Mouse (Mus musculus) embryonic facial prominence, embryonic 15.5 days (tissue): ENCODE results near the gene Ankrd13d. TPM values are rescaled to one million over a fixed set of nuclear protein-coding genes. Genes with fewer than 3 reads are reported as not detected.

Source experiments
- ATAC-seq: fragments of 200-750 bp; cut with Nextera tagmentation; 2 replicates; pipeline ENCODE4 v1.8.0; 2017; ENCODE audit warnings: low read depth, moderate TSS enrichment; ENCODE audit not compliant: insufficient number of reproducible peaks, low FRiP score, low TSS enrichment
- H3K27ac ChIP-seq: fragments of 300-500 bp; sonication (generic); replicated peaks from 2 replicates; pipeline ENCODE4 v1.5.1; 2015; ENCODE audit warnings: mild to moderate bottlenecking, inconsistent platforms
- H3K27me3 ChIP-seq: fragments of 300-500 bp; sonication (generic); 2 replicates; pipeline ENCODE4 v1.6.1; 2015; ENCODE audit warnings: inconsistent platforms
- H3K36me3 ChIP-seq: fragments of 300-500 bp; sonication (generic); 2 replicates; pipeline ENCODE4 v1.6.1; 2015; ENCODE audit warnings: mild to moderate bottlenecking, inconsistent platforms
- H3K4me1 ChIP-seq: fragments of 300-500 bp; sonication (generic); 2 replicates; pipeline ENCODE4 v1.6.1; 2015; ENCODE audit warnings: inconsistent platforms
- H3K4me2 ChIP-seq: fragments of 300-500 bp; sonication (generic); replicated peaks from 2 replicates; pipeline ENCODE4 v1.6.1; 2015; ENCODE audit warnings: mild to moderate bottlenecking, inconsistent platforms
- H3K4me3 ChIP-seq: fragments of 300-500 bp; sonication (generic); replicated peaks from 2 replicates; pipeline ENCODE4 v1.5.1; 2015; ENCODE audit warnings: mild to moderate bottlenecking, inconsistent platforms
- H3K9ac ChIP-seq: fragments of 300-500 bp; sonication (generic); 2 replicates; pipeline ENCODE4 v1.6.1; 2015; ENCODE audit warnings: inconsistent platforms
- H3K9me3 ChIP-seq: fragments of 300-500 bp; sonication (generic); replicated peaks from 2 replicates; pipeline ENCODE4 v1.6.1; 2016; ENCODE audit warnings: inconsistent platforms
- WGBS: fragments of 180-500 bp; shearing (Covaris S2); methylation state at CpG from one replicate; pipeline ENCODE4 v1.1.7; 2015; 5-methylcytosine and 5-hydroxymethylcytosine counted together
- polyA plus RNA-seq: library from polyadenylated mRNA; unstranded; fragments of >200 nt; fragmentation: Nextera tagmentation; extraction: Ambion mirVana; gene quantifications from 2 replicates; pipeline ENCODE4 v1.2.1, GENCODE M21; 2015

Ankrd13d gene
- polyA plus RNA-seq, 1 experiment from 2014 or later: 13.0 TPM

- Histone ChIP-seq H3K27me3 (no peaks in the 10 kb centered on the region), H3K4me3 (no peak overlapping the region), H3K9me3 (no peaks in the 10 kb centered on the region), H3K9ac (no peak overlapping the region), H3K36me3 (no peaks in the 10 kb centered on the region), H3K4me2 (peak overlapping the region; percentile 73; the same call in 1 of the 2 replicates), H3K4me1 (peaks cover 22% of the 10 kb centered on the region), H3K27ac (no peak overlapping the region)
- no peak for ATAC-seq
- WGBS: 79% methylated on average over 7 of the region's 7 CpGs
Observed at GRCm38 (mm10) chr19:4232651-4233050, 50.3 kb downstream of the Ankrd13d start.

DNA sequence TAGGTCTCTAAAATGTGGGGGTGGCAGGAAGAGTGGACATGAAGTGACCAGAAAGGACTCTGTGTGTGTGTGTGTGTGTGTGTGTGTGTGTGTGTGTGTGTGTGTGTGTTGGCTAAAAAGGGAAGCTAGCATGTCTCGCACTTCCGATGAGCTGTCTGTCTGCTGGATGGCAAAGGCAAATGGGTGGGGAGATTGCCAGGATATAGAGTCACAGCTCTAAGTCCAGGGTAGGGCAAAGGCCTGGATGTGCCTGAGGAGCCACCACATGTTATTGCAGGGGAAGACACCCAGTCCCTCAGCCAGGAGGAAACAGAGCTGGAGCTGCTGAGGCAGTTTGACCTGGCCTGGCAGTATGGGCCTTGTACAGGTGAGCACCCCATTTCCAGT, 50.8 kb downstream of the Ankrd13d start:
- Histone ChIP-seq H3K36me3 (no peaks in the 10 kb centered on the region), H3K4me1 (peaks cover 22% of the 10 kb centered on the region), H3K27me3 (no peaks in the 10 kb centered on the region), H3K9me3 (no peaks in the 10 kb centered on the region), H3K4me2 (peak overlapping the region; percentile 73), H3K4me3 (peak overlapping the region; percentile 62), H3K9ac (peak overlapping the region; percentile 46), H3K27ac (peak overlapping the region; percentile 80)
- 38% methylated on average over 2 of the region's 2 CpGs for WGBS
- no peak for ATAC-seq

GRCm38 (mm10) chr19:4231253-4232185, 51.4 kb downstream of the Ankrd13d start, which contains the start of gene Pold4:
Pold4 (plus strand) TSS chr19:4231899.
- Histone ChIP-seq H3K9me3 (no peaks in the 10 kb centered on the region), H3K27me3 (no peaks in the 10 kb centered on the region), H3K36me3 (no peaks in the 10 kb centered on the region), H3K27ac (peak within 1 kb of the TSS; percentile 80), H3K4me1 (peaks cover 22% of the 10 kb centered on the region), H3K4me3 (peak within 1 kb of the TSS; percentile 62), H3K4me2 (peak within 1 kb of the TSS; percentile 73), H3K9ac (peak within 1 kb of the TSS; percentile 46)
- ATAC-seq: peak; percentile 88
- 10% methylated on average over 26 of the region's 26 CpGs for WGBS

- Histone ChIP-seq H3K9ac (no peak overlapping the region), H3K36me3 (no peaks in the 10 kb centered on the region), H3K4me1 (peaks cover 22% of the 10 kb centered on the region), H3K9me3 (no peaks in the 10 kb centered on the region), H3K27ac (no peak overlapping the region), H3K27me3 (no peaks in the 10 kb centered on the region), H3K4me3 (no peak overlapping the region), H3K4me2 (no peak overlapping the region)
- WGBS: 63% methylated on average over 8 of the region's 8 CpGs
- ATAC-seq: no peak
Observed at GRCm38 (mm10) chr19:4230415-4230814, 52.5 kb downstream of the Ankrd13d start.

DNA sequence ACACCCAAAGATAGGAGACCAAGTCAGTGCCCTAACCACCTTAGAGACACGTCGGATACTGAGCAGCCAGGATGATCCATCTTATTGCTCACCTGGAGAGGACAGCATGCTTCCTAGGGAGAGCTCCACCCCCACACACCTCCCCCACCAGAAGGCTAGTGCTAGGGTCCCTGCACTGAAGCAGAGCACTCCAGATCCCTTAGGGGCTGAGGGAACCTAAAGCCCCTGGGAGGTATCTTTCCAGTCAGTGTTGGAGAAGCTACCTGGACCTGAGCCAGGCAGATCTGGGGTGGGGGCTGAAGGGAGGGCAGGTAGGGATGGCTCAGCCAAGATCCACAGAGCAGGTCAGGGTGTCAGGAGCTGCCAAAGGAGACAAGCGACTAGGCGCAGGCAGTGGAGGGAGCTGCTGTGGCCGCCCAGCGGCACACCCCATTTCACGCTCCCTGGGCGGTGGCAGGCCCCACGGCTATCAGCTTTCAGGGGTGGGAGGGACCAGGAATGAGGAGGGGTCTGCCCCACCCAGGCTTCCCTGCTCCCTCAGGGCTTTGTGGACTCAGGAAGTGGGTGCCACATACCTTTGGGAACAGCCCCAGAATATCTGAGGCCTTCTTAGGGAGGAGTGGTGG, 53.4 kb downstream of the Ankrd13d start:
- Histone ChIP-seq H3K36me3 (no peaks in the 10 kb centered on the region), H3K4me2 (no peak overlapping the region), H3K27me3 (no peaks in the 10 kb centered on the region), H3K4me1 (peaks cover 22% of the 10 kb centered on the region), H3K4me3 (no peak overlapping the region), H3K9ac (no peak overlapping the region), H3K9me3 (no peaks in the 10 kb centered on the region), H3K27ac (no peak overlapping the region)
- WGBS: 24% methylated on average over 9 of the region's 9 CpGs
- ATAC-seq: no peak

DNA sequence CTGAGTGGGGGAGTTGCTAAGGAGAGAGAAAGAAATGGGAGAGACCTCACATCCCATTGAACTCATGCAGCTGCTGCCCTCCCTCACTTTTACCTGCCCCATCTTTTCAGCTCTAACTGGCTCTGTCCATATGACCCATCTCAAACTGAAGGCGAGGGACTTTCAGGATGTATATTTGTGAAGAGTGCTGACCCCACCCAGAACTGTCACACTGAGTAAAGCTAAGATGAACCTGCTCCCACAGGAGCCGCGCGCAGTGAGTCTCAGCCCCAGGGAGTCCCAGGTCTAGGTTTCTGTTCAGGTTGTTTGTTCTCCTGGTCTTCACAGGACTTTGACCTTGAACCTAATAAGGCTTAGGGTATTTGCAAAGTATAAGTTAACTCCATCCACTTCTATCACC, 54.0 kb downstream of the Ankrd13d start:
- WGBS: 73% methylated on average over 4 of the region's 4 CpGs
- Histone ChIP-seq H3K4me3 (no peak overlapping the region), H3K27me3 (no peaks in the 10 kb centered on the region), H3K36me3 (no peaks in the 10 kb centered on the region), H3K4me1 (peaks cover 22% of the 10 kb centered on the region), H3K9ac (no peak overlapping the region), H3K9me3 (no peaks in the 10 kb centered on the region), H3K27ac (no peak overlapping the region), H3K4me2 (no peak overlapping the region)
- no peak for ATAC-seq

- peaks cover 5% of the 10 kb centered on the region; the same call in 1 of the 2 replicates for H3K36me3 ChIP-seq
- no peak for ATAC-seq
- H3K4me1 ChIP-seq: peaks cover 22% of the 10 kb centered on the region
- no peaks in the 10 kb centered on the region for H3K9me3 ChIP-seq
- H3K4me3 ChIP-seq: no peak overlapping the region
- H3K9ac ChIP-seq: no peak overlapping the region; the same call in 1 of the 2 replicates
- 19% methylated on average over 8 of the region's 8 CpGs for WGBS
- H3K27ac ChIP-seq: no peak overlapping the region; the same call in 1 of the 2 replicates
- H3K4me2 ChIP-seq: no peak overlapping the region
- H3K27me3 ChIP-seq: no peaks in the 10 kb centered on the region
Observed at GRCm38 (mm10) chr19:4227894-4228678, 54.9 kb downstream of the Ankrd13d start.

DNA sequence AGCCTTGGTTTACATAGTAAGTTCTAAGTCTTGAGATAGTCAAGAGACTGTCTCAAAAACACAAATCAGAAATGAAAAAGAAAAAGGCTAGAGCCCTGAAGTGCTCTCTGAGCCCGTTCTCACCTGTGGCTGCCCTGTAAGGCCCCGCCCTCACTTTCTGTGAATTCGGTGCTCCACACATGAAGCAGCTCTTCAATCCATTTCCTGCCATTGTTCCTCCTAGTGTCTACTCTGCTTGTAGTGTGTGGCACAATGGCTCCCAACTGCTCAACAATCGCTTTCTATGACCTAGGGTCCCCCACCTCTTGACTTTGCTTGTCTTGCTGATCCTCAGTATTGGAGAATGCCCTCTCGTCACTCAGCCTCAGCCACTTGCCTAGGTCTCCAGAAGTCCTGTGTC, 55.5 kb downstream of the Ankrd13d start:
- H3K4me1 ChIP-seq: peaks cover 20% of the 10 kb centered on the region
- H3K9ac ChIP-seq: no peak overlapping the region; the same call in 1 of the 2 replicates
- H3K9me3 ChIP-seq: no peaks in the 10 kb centered on the region
- no peak overlapping the region for H3K4me3 ChIP-seq
- H3K27me3 ChIP-seq: no peaks in the 10 kb centered on the region
- H3K27ac ChIP-seq: no peak overlapping the region
- ATAC-seq: no peak
- H3K36me3 ChIP-seq: peaks cover 11% of the 10 kb centered on the region; the same call in 1 of the 2 replicates
- WGBS: 70% methylated on average over 5 of the region's 5 CpGs
- no peak overlapping the region for H3K4me2 ChIP-seq

- no peak for ATAC-seq
- no peaks in the 10 kb centered on the region for H3K27me3 ChIP-seq
- peaks cover 16% of the 10 kb centered on the region; the same call in 1 of the 2 replicates for H3K36me3 ChIP-seq
- H3K4me1 ChIP-seq: peaks cover 23% of the 10 kb centered on the region
- H3K27ac ChIP-seq: no peak overlapping the region
- WGBS: 84% methylated on average over 7 of the region's 7 CpGs
- no peaks in the 10 kb centered on the region for H3K9me3 ChIP-seq
- no peak overlapping the region for H3K4me3 ChIP-seq
- no peak overlapping the region for H3K4me2 ChIP-seq
- H3K9ac ChIP-seq: no peak overlapping the region
Observed at GRCm38 (mm10) chr19:4226779-4227178, 56.2 kb downstream of the Ankrd13d start.

DNA sequence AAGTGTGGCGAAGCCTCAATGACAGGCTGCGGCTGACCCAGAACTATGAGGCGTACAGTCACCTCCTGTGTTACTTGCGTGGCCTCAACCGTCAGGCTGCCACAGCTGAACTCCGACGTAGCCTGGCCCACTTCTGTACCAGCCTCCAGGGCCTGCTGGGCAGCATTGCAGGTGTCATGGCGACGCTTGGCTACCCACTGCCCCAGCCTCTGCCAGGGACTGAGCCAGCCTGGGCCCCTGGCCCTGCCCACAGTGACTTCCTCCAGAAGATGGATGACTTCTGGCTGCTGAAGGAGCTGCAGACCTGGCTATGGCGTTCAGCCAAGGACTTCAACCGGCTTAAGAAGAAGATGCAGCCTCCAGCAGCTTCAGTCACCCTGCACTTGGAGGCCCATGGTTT, 60.8 kb downstream of the Ankrd13d start:
- no peak overlapping the region for H3K4me3 ChIP-seq
- peaks cover 16% of the 10 kb centered on the region; the same call in 1 of the 2 replicates for H3K36me3 ChIP-seq
- 78% methylated on average over 11 of the region's 11 CpGs for WGBS
- H3K9me3 ChIP-seq: no peaks in the 10 kb centered on the region
- H3K4me2 ChIP-seq: no peak overlapping the region
- H3K27ac ChIP-seq: no peak overlapping the region
- peaks cover 51% of the 10 kb centered on the region for H3K4me1 ChIP-seq
- no peak for ATAC-seq
- no peaks in the 10 kb centered on the region for H3K27me3 ChIP-seq
- H3K9ac ChIP-seq: no peak overlapping the region
